Mouse (Mus musculus): ENCODE measurements at regions not wholly inside any gene's neighbourhood (a gene's known extent, or its start where the extent isn't known, plus 50 kb on each side); places are given as distances from the start of the nearest gene placed in this dataset.

DNA sequence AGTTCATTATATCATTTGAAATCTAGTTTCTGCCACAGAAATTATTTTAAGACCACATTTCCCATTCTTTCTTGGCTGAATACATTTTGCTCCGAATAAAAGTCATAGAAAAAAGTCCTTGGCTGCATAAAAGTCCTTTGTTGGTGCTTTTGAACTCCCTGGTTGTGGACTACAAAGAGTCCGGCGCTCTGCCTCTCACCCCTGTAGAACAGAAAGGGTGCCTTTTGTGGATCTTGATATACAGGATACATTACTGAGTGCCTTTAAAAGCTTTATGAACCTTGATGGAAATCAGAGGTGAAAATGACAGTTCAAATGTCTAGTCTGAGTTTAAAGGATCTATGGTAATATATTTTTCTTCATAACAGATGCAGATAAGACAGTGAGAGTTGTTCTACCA, 355.5 kb downstream of the Anxa1 start:
- no peak for DNase-seq (ENCODE audit: low read depth, low spot score)

DNA sequence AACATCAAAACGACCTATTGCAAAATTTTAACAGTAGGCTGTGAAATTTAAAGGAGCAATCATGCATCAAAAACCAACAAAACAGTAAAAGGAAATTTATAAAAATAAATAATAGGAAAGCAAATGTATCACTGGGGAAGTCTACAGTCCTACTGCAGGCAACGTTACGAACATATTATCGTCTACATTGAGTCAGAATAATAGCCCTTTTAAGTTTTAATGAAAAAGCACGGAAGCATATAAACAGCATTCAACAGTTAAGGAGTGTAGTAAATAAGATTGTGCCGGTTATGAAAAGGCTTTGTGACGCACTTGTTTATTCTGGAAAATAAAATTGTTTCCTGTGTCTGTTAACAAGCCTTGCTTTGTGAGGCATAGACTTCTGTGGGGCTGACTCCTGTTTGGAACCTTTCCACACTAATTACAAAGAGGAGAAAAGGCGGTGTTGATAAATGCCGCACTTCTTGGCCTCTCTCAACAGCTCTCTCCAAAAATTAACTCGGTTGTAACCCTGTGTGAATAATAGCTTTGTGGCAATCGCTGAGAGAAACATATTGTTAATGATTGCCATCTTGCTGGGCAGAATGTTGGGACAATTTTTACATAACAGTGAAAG, 363.0 kb downstream of the Anxa1 start:
- DNase-seq (ENCODE audit: low read depth, low spot score) = no peak

DNA sequence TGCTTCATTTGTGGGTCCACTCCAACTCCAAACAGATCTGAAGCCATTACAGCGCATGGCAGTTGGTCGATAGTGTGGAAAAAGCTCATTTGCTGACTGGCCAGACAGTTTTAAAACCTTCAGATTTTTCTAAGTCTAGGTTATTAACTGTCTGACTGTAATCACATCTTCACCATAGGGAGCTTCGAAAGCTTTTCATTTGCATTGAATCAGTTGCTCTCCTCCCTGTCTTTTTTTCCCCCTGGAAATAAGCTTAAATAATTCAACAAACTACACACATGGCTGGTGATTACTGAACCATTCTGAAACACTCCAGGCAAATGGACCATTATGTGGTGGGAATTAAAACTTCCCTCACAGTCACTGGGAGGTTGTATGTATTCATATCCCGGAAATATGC, 376.6 kb downstream of the Anxa1 start:
- DNase-seq (ENCODE audit: low read depth, low spot score) = no peak

DNA sequence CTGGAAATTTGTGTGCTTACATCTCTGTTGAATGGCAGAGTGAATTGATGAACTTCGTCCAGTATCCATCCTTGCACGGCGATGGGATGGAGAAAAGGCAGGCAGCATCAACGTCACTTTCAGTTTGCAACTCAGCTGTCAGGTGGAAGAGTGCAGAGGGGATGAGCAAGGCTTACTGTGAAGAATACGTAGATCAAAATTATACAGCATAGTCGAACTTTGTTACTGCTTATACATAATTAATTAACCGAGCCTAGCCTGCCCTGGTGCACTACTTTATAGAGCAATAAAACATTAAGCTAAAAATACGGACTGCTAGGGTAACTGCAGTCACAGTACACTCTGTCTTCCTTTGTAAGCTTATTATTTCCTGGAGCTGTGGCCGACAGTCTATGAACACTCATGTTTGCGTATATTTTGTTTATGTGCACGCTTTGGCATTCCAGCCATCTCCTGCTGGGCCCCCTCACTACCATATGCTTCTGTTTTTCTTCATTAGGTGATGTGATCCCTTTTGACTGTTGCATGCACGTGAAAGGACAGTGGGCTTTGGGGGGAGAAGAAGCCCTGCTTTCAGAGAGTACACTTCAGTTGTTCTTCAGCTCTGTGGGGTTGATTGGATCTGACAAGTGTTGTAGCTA, 380.8 kb downstream of the Anxa1 start:
- DNase-seq (ENCODE audit: low read depth, low spot score) = no peak

DNA sequence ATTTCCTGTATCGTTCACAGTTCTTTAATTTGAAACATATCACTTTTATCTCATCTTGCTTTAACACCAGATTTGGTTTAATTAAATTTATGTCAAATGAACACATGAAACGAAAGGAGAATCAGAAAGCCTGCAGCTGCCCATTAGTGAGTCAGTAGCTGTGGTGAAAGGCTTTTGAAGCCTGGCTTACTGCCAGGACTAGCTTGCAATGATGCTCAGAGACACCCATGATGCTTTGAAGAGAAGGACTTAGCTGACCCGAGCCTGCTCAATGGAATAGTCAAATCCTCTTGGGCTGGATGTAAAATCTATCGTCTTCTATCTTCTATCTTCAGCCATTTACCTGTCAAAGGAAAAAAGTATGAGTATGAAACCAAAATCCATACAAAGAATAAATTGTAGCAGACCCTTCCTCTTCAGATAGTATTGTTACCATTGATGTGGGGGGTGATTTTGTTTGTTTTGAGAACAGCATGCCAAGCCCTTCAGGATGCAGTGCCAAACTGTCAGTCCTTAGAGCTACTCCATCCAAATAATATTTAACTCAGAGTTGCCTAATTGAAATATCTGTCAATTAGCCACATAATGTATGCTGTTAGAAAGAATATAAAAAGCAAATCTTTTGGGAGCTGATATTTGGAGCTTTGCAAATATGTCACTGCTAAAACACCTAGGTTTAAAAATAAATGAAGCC, 384.7 kb downstream of the Anxa1 start:
- no peak for DNase-seq (ENCODE audit: low read depth, low spot score)

DNA sequence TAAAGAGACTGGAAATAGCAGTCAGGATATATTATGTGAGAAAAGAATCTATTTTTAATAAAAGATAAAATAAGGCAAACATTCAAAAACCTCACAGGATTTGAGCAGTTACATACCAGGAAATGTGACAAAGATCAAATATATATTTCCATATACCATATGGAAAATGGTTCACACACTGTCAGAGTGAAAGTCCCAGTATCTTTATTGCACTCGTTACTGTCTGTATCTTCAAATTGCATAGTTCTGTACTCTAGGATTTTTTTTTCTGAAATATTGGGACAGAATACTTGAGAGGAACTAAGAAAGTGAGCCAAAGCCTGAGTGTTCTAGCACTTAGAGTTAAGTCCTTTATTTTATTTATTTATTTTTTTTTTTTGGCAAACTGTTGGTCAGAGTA, 403.5 kb downstream of the Anxa1 start:
- DNase-seq (ENCODE audit: low read depth, low spot score) = no peak

DNA sequence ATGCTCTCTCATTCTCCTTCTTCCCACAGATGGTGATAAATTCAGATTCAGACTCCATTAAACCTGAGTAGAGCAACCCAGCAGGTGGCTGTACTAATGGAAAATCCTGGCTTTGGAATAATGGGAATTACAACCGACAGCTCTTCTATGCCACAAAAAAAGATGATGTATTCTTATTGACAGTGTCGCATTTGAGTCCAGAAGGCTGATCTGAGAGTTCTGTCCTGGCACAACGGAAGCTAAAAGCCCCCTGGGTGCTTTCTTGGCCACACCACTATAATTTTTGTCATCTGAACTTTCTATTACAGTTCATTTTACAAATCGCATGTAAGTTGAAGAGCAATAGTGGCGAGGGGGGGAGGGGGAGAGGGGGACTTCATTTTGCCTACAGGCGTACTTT, 411.9 kb downstream of the Anxa1 start:
- DNase-seq (ENCODE audit: low read depth, low spot score) = no peak

DNA sequence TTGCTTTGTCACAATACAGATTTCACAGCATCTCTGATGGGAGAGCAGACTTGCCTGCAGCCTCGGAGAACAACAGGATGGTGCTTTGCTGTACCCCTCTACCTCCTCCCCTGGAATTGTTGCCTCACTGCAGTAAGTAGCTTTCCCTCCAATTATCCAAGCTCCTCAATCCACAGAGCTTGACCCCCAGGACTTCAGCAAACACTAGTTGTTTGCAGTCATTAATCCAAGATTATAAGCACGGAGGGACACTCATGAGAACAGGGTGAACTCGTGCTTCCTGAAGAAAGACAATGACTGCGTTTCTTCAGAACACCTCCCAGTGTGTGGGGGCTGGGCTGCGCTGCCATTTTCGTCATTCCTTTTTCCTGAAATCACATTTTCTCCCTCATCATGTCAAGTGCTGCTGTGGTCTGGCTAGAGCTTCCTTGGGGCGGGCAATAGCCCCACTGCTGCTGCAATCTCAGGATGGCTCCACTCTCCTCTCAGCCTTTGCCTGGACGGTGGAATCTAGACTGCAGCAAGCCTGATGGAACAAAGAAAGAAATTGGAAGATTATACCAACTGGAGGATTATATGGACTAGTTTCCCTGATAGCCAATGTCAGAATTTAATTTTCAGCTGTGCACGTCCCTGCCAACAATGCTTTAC, 413.0 kb downstream of the Anxa1 start:
- no peak for DNase-seq (ENCODE audit: low read depth, low spot score)

DNA sequence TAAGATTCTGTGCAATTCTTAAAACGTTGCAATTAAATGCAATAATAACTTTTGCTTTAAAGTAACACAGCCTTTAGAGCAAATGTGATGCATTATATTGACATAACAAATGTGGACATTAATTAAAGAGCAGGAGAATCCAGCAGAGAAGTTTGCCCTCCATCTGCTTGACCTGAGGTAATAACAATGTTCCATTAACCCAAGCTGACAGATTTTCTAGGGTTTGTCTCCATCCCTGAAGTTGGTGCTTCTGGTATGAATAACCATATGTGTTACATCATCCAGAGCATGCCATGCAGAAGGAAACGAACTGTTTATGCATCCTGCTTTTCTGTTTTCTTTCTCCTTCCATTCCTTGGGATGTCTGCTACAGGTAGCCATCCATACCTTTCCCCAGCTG, 414.0 kb downstream of the Anxa1 start:
- DNase-seq (ENCODE audit: low read depth, low spot score) = no peak

DNA sequence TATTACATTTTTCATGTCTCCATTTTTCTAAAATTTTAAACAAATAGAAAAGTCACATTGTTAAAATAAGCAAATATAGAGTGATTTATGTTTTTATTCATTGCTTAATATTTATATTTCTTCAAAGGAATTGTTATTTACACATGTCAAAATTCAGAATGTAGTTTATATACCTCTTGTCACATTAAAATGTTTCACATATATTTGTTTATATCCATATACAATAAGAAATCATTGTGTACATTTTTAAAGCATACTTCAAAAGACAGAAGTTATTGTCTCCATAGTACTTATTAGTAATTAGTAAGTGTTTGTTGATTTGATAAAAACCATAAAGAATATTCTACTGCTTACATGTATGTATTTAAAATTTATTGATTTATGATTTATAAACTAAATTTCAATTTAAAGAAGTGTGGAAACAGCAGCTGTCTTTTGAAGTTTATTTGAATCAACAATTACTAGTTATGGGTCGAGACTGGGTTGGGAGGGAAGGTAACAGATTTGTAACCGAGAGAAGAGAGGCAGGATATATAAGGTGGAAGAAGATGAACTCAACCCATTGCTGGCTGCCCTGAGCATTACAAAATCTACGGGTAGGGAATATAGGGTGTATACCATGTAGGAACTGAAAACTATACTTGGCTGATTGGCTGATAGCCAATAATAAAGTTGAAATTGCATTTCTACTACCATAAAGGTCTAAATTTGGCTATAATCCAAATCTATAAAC, 420.8 kb downstream of the Anxa1 start:
- no peak for DNase-seq (ENCODE audit: low read depth, low spot score)

DNA sequence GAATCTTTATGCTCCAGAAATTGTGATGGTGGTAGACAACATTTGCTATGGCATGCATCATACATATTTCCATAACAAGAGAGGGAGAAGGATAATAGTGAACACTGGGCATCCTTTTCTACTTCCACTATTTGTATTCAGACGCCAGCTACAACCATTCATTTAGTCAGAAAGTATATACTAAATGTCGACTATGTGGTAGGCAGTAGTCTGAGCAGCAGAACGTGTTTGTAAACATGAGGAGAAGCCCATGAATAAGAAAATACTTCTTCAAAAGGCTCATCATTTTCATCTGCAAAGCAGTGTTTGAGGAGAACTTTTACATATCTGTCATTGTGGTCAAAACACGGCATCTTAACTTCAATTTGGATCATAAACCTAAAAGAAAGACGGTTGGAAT, 421.4 kb downstream of the Anxa1 start:
- no peak for DNase-seq (ENCODE audit: low read depth, low spot score)

DNA sequence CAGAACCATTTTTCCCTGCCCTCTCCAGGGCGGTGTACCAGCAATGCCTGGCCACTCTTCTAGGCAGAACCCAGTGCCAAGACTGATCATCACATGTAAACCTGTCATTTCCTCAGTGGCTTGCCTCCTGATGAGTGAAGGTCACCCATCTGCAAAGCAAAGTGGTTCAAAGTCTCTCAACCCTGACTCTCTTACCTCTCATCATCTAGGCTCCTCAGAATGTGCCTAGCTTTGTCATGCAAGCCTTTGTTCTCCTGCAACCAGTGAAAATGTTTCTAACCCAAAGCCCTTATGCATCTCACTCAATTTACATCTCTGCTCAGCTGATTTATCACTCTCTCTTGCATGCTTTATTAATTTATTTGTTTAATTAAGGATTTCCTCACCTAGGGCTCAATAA, 445.5 kb downstream of the Anxa1 start:
- DNase-seq (ENCODE audit: low read depth, low spot score) = peak; percentile 68

DNA sequence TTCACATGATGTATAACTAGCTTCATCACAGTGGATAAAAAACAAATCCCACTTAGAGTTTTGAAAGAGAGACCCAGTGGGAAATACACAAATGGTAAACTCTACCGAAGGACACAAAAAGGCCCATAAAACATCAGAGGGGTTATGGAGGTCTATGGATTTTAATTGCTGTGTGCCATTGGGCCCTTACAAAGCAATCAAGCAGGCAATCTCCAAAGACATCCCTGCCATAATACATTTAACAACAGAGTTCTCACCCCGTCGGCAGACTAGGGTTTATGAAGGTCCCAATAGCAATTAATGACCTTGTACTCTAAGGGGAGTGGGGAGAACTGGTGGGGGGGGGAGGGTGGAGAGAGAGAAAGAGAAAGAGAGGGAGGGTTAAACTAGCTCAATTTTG, 448.0 kb downstream of the Anxa1 start:
- DNase-seq (ENCODE audit: low read depth, low spot score) = no peak

DNA sequence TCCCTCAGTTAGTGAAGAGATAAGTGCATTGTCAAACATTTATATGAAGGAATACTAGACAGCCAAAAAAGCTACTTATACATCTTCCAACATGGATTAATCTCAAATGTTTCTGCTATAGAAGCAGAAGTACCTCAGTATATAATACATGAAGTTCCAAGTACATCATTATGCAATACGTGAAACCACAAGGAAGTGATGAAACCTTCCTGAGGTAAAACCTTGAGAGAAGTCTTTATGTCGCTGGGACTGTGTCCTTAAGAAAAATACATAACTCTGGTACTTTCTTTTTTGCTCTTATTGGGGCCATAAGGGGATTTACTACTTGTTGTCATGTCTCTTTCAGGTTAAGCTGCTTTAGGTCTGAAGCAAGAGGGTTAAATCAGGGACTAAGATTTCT, 469.6 kb downstream of the Anxa1 start:
- DNase-seq (ENCODE audit: low read depth, low spot score) = no peak

DNA sequence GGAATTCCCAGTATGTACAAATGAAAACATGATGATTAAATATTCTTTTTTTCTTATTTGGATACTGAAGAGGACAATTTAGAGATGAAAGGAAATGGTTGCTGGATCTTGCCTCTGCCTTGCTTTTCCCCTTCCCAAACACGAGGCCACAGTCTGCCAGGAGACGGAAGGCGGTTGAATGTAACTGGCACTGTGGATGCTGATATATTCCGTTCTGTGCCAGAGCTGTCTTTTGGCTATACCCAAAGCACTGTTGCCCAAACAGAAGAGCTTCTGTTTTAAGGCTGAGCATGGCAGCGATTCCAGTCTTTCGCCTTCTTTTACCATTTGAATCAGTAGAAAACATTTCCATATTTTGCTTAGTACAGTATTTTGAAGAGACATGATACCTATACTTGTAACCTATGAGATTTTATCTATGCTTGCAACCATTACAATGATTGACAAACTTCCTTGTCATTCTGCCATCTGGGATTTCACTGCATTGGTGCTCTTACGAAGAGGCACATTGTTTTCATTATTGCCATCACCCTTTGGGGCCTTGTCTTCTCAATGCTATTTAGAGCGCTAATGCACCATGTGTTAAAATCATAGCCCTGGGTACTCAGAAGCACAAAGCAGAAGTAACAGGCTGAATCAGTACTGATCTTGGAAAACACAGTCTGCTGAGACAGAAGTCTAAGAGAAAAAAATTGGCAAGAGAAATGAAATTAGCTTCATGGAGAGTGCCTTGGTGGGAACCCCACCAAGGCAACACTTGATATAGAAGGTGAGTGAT, 504.6 kb downstream of the Anxa1 start:
- no peak for DNase-seq (ENCODE audit: low read depth, low spot score)

DNA sequence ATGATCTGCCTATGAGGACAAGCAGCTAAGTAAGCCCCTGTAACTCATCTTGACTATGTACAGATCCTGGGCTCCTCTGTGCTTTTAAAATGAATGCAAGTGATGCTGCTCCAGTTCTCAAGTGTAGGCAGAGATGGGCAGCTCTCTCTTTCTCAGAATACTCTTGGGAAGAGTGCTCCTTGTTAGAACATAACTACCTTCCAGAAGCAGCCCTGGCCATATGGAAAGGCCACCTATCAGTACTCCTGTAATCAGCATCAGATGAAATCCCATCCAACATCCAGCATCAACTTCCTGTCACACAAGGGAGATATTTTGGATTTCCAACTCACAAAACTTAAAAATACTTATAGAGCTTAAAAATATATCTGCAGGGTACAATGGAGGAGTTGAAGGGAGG, 509.8 kb downstream of the Anxa1 start:
- DNase-seq (ENCODE audit: low read depth, low spot score) = no peak

DNA sequence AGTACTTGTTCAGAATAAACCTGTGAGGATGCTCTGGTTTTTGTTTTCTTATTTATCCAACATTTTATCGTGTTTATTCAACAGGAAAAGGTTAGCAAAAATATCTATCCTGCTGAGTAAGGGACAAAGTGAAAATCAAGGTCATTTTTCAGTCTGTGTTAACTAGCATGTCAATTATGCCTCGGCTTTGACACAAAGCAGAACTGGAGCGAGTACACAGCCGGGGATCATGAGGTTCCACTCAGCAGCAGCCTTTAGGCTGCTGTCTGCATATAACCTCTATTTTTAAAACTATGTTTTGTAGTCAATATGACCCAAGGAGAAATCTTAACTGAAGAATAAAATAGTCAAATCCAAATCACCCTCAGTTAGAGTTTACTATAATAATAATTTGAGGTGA, 542.6 kb downstream of the Anxa1 start:
- no peak for DNase-seq (ENCODE audit: low read depth, low spot score)

DNA sequence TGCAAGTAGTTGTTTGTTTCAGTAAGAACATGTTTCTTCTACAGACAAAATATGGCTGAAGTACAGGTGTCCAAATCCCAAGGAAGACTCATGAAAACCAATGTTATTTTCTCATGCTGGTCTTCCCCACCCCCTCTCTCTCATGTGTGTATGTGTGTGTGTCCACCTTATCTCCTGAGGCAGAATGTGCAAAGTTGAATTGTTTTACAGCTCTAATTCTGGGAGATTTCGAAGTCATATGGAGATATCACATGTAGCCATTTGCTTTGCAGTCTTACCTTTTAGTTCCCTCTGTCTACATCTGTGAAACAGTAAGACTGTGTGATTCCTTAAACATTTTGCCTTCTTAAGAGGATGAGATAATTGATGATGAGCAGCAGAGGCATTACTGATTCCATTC, 582.8 kb downstream of the Anxa1 start:
- DNase-seq (ENCODE audit: low read depth, low spot score) = no peak

DNA sequence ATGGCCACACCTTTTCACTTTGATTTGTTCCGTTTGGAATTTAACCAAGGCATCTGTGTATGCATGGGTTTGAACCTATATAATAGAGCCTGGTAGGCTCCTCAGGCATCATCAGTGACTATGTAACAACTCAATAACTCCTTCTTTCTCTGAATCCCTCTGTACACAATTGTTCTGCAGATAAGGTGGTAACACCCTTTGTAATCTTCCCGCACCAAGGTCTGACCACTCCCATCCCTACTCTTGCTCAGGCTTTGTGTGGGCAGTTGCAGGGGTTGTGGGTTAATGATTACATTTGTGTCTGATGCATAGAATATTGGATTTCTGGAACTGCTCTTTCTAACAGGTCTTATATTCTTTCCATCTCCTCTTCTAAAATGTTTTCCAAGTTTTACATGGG, 596.9 kb downstream of the Anxa1 start:
- DNase-seq (ENCODE audit: low read depth, low spot score) = peak; percentile 6

DNA sequence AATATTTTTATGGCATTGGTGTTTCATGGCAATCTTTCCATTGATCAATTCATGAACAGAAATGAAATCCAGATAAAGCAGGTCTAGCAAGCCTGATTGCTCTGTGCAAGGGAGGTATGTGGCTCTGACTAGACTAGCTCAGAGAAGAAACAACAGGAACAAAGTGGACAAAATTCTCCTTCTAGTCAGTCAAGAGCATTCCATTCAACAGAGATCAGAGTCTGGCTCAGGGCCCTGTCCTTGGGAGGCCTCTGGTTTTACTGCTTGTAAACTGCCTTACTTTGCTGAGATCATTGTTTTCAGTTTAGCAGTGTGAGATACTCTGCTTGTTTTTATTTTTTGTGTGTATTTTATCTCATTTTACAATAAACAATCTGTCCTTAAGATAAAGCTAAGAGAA, 607.2 kb downstream of the Anxa1 start:
- no peak for DNase-seq (ENCODE audit: low read depth, low spot score)

DNA sequence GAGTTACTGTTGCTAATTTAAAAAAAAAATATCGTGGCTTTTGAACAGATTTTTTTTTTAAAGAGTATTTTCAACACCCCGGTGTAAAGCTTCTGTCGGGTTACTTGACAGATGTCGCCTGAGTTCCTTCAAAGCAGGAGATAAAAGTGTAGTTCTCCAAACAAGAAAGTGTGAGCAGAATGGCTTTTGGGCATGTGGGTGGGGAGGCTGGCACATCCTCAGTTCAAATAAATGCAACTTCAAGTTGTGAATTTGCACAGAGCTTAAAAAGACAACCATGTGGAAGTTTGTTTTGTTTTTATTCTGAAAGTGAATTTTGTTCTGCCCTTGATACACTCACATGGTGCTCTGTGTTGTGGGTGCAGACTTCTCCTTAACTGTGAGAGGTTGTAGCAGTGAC, 612.9 kb downstream of the Anxa1 start:
- no peak for DNase-seq (ENCODE audit: low read depth, low spot score)

Measured in ES-CJ7 (cell line).